Mouse (Mus musculus) E14TG2a.4 (cell line): ENCODE data around the gene Rbm46.

Source experiments
- CTCF ChIP-seq: conservative IDR thresholded peaks from 2 replicates; pipeline ENCODE4 v1.5.1; 2014; ENCODE audit warnings: low read length
- NANOG ChIP-seq: IDR thresholded peaks from 2 replicates; pipeline ENCODE4 v1.6.1; 2014; ENCODE audit warnings: borderline replicate concordance, low read length, mixed read lengths
- POU5F1 ChIP-seq: IDR thresholded peaks from 2 replicates; pipeline ENCODE4 v1.6.1; 2014; ENCODE audit warnings: low read length, borderline replicate concordance

GRCm38 (mm10) chr3:82877258-82877657 is 975 bp upstream of the Rbm46 start:
- peak; percentile 88 for TF ChIP-seq CTCF
- TF ChIP-seq POU5F1 = no peak
- TF ChIP-seq NANOG = no peak
